Mouse (Mus musculus): ENCODE results near the gene Olfm4. TPM values are rescaled to one million over a fixed set of nuclear protein-coding genes. Genes with fewer than 3 reads are reported as not detected.

Gene Olfm4
- polyA plus RNA-seq (2012; rRNA removed), result 0.03 TPM in 1 of 2 replicates, not detected in the other

DNA sequence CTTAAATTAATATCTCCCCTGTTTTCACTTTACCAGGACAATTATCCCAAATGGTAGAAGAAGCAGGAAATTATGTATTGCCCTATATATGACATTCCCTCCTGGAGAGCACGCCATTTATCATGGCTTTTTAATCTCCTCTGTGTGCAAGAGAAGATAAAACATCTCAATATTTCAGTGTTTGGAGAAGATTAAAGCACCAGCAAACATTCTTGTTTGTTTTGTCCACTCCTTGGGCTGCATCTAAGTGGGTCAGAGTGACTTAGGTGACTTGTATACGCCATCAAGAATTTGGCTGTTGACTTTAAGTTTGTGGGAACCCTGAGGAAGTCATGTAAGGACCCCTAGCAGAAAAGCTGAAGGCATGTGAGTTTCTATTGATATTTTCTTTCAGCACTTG is at the start of gene Olfm4:
Gene Olfm4 (plus strand): TSS at position 301 of the 400 bp plus-strand sequence.
- Histone ChIP-seq H3K4me3 (replicated peaks; ENCODE audit: extremely low read depth, low read depth, low read length) (no peak within 1 kb of the TSS), H3K4me1 (ENCODE audit: control insufficient read depth, insufficient read depth, low read length) (no peaks in the 10 kb centered on the region)
- 63% methylated on average over 2 of the region's 2 CpGs for WGBS
- DNase-seq, result no peak
- TF ChIP-seq POLR2A (IDR thresholded peaks at IDR 0.05; ENCODE audit: borderline replicate concordance, extremely low read depth, low read depth, low read length) (no peak), CTCF (IDR thresholded peaks at IDR 0.05; ENCODE audit: insufficient read depth, low read length) (no peak)

DNA sequence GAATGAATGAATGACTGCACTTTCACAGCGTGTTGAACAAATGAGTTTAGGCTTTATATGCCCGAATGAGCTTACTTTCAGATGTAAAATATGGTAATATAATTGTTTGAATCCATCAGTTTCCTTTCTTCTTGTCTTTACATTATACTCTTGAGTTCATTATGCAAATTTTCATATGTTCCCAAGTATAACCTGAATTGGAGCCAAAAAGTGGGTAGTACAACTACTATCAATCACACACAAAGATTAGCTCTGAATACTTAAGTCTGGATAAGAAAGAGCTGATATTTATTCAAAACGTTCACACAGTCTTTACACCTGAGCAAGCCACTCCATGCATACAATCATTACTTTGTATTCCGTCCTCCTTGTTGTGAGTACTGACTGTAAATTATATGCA is 49.5 kb upstream of the Olfm4 start:
- TF ChIP-seq CTCF (IDR thresholded peaks at IDR 0.05; ENCODE audit: insufficient read depth, low read length), result no peak
- no peak for TF ChIP-seq POLR2A (IDR thresholded peaks at IDR 0.05; ENCODE audit: borderline replicate concordance, extremely low read depth, low read depth, low read length)
- Histone ChIP-seq H3K4me3 (replicated peaks; ENCODE audit: extremely low read depth, low read depth, low read length) (no peak overlapping the region), H3K4me1 (ENCODE audit: control insufficient read depth, insufficient read depth, low read length) (no peaks in the 10 kb centered on the region)
- DNase-seq, result no peak
- 51% methylated on average over 4 of the region's 4 CpGs for WGBS

DNA sequence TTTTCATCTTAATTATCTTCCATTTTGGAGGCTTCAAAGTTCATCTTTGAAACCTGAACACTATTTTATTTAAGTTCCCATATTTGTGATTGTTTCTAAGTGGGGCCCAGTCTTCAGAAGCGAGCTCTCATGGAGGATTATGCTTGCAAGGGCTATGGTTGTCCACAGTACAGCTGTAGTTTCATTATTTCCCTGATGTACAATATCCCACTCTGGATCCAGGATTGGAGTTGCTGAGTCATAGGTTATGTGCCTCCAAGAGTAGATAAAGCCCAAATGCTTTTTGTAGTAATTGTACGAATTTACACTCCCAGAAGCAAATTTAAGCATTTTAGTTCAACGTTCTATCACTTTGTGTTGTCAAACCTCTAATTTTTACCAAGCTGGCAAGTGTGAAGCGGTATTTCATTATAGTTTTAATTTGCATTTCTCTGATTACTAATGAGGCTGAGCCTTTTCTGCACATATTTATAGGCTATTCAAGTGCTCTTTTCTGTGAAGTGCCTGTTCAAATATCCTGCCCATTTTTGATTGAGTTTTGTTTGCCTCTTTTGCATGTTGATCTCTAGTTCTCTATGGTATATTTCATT is 46.9 kb upstream of the Olfm4 start:
- TF ChIP-seq CTCF (IDR thresholded peaks at IDR 0.05; ENCODE audit: insufficient read depth, low read length), result no peak
- no peak for DNase-seq
- Histone ChIP-seq H3K4me3 (replicated peaks; ENCODE audit: extremely low read depth, low read depth, low read length) (no peak overlapping the region), H3K4me1 (ENCODE audit: control insufficient read depth, insufficient read depth, low read length) (no peaks in the 10 kb centered on the region)
- WGBS, result 75% methylated on average over 4 of the region's 4 CpGs

DNA sequence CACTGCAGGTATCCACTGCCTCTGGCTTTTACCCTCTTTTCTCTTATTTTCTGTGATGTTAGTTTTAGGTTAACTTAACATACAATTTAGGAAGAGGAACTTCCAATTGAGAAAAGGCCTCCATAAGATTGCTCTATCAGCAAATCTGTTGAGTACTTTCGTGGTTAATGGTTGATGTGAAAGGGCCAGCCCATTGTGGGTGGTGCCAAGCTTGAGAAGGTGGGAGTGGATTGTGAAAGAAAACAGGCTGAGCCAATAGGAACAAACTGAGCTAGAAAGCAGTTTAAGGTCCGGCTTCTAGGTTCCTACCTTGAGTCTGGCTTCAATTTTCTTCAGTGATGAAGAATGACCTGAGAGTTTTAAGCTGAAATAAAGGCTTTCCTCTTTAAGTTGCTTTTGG is 38.0 kb upstream of the Olfm4 start:
- DNase-seq, result no peak
- H3K4me3 ChIP-seq (replicated peaks; ENCODE audit: extremely low read depth, low read depth, low read length), result no peak overlapping the region
- H3K4me1 ChIP-seq (ENCODE audit: control insufficient read depth, insufficient read depth, low read length), result no peaks in the 10 kb centered on the region
- 60% methylated on average over 2 of the region's 2 CpGs for WGBS
- TF ChIP-seq POLR2A (IDR thresholded peaks at IDR 0.05; ENCODE audit: borderline replicate concordance, extremely low read depth, low read depth, low read length), result no peak
- TF ChIP-seq CTCF (IDR thresholded peaks at IDR 0.05; ENCODE audit: insufficient read depth, low read length), result no peak

DNA sequence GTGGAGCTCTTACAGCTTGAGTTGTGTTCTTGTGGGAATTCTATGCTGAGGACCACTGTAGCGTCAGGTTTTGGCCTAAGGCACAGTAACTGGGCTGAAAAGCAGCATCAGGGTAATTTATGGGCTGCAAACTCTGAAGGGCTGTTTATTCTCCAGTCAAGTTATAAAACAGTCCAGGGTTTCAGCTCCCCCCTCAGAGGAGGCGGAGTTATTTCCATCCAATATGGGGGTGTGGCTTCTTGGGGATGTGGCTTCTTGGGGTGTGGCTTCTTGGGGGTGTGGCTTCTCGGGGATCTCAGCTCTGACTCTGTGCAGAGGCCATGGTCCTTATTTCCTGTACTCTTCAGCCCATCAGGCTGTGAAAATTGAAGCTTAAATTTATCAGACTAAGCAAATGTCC is 28.2 kb upstream of the Olfm4 start:
- no peaks in the 10 kb centered on the region for H3K4me1 ChIP-seq (ENCODE audit: control insufficient read depth, insufficient read depth, low read length)
- no peak for DNase-seq
- no peak overlapping the region for H3K4me3 ChIP-seq (replicated peaks; ENCODE audit: extremely low read depth, low read depth, low read length)
- TF ChIP-seq CTCF (IDR thresholded peaks at IDR 0.05; ENCODE audit: insufficient read depth, low read length) (no peak), POLR2A (IDR thresholded peaks at IDR 0.05; ENCODE audit: borderline replicate concordance, extremely low read depth, low read depth, low read length) (no peak)
- 71% methylated on average over 3 of the region's 3 CpGs for WGBS

DNA sequence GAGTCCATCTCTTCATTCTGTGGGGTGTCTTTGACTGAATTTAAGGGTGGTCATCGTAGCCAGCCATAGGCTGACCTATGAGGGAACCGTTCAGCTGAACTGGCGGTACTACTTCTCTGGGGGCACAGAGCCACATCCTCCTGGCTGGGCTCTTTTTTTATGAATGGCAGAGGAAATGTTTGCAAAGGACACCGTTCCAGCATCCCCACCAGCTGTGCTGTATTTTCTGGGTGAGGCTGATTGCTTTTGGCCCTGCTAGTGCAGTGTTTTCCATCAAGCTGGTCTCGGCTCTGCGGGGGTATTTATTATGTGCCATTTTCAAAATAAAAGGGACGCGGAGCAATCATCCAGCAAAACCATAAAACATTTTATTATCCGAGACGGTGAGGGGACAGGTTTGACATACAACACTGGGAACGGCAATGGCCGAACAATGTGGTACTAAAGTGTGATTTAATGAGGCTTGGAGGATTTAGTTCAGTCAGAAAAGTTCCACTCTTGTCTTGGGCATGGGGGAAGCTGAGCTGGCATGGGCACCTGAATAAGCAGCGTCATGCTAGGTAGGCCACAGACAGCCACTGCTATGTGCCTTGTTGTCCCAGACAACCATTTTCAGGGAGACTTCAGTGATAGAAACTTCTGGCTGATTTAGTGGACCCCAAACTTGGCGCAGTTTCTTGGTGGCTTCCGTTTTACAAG is 25.9 kb upstream of the Olfm4 start:
- no peak for DNase-seq
- TF ChIP-seq CTCF (IDR thresholded peaks at IDR 0.05; ENCODE audit: insufficient read depth, low read length) (no peak), POLR2A (IDR thresholded peaks at IDR 0.05; ENCODE audit: borderline replicate concordance, extremely low read depth, low read depth, low read length) (no peak)
- no peaks in the 10 kb centered on the region for H3K4me1 ChIP-seq (ENCODE audit: control insufficient read depth, insufficient read depth, low read length)
- no peak overlapping the region for H3K4me3 ChIP-seq (replicated peaks; ENCODE audit: extremely low read depth, low read depth, low read length)
- WGBS, result 88% methylated on average over 15 of the region's 15 CpGs

DNA sequence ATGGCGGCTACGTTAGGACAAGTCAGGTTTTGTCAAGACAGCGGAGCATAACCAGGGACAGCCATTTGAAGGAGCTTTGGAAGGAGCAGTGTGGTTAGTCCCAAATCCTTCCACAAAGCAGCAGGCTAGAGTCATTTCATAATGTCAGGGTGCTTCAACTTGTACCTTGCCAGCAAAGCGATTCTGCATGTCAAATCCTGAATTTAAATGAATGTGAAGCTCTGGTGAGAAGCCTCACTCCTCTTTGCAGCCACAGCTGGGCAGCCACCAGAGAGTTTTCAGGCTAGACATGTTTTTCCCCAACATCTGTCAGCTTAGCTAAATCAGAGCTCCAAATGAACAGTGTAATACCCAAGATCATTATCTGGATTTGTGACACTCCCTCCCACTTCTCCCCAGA is 22.7 kb upstream of the Olfm4 start:
- whole genome bisulfite sequencing, result 66% methylated on average over 4 of the region's 4 CpGs
- DNase-seq, result no peak
- H3K4me3 ChIP-seq (replicated peaks; ENCODE audit: extremely low read depth, low read depth, low read length), result no peak overlapping the region
- no peak for TF ChIP-seq CTCF (IDR thresholded peaks at IDR 0.05; ENCODE audit: insufficient read depth, low read length)
- no peak for TF ChIP-seq POLR2A (IDR thresholded peaks at IDR 0.05; ENCODE audit: borderline replicate concordance, extremely low read depth, low read depth, low read length)
- H3K4me1 ChIP-seq (ENCODE audit: control insufficient read depth, insufficient read depth, low read length), result no peaks in the 10 kb centered on the region

DNA sequence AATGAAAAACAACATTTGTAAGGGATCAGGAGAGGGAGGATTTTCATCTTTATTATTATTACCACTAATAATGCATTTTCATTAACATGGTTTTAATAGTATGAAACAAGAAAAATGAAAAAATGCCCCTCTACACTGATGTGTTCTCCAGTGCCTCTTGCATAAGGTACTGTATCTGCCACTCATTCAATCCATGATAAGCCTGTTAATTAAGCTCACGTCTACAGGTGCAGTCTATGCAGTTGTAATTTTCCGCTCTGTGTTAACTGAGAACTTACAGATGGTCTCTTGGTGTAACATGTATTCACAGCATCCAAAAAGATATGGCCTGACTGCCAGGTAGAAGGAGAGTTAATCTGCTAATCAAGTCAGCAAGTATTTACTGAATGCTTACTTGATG is 22.3 kb upstream of the Olfm4 start:
- no peak for TF ChIP-seq POLR2A (IDR thresholded peaks at IDR 0.05; ENCODE audit: borderline replicate concordance, extremely low read depth, low read depth, low read length)
- no peak for TF ChIP-seq CTCF (IDR thresholded peaks at IDR 0.05; ENCODE audit: insufficient read depth, low read length)
- DNase-seq, result no peak
- WGBS, result 88% methylated on average over 2 of the region's 2 CpGs
- H3K4me1 ChIP-seq (ENCODE audit: control insufficient read depth, insufficient read depth, low read length), result no peaks in the 10 kb centered on the region
- no peak overlapping the region for H3K4me3 ChIP-seq (replicated peaks; ENCODE audit: extremely low read depth, low read depth, low read length)

DNA sequence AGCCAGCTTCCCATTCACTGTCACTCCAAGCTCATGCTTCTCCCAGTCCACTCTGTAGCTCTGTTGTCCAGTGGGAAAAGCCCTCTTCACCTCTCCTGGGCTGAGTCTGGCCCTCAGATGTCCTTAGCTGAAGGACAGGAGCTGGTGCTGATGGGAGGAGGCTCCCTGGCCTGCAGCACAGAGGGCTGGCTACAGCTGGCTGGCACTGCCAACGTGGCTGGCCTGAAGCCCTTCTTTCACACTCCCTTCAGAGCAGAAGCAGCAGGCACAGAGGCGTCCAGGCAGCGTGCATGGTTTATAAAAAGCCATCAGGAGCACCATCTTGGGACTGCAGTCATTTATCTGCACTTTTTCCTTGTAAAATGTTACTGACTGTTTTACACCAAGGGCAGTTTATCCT is 13.7 kb upstream of the Olfm4 start:
- WGBS, result 54% methylated on average over 3 of the region's 3 CpGs
- Histone ChIP-seq H3K4me1 (ENCODE audit: control insufficient read depth, insufficient read depth, low read length) (no peaks in the 10 kb centered on the region), H3K4me3 (replicated peaks; ENCODE audit: extremely low read depth, low read depth, low read length) (no peak overlapping the region)
- no peak for DNase-seq
- TF ChIP-seq CTCF (IDR thresholded peaks at IDR 0.05; ENCODE audit: insufficient read depth, low read length) (no peak), POLR2A (IDR thresholded peaks at IDR 0.05; ENCODE audit: borderline replicate concordance, extremely low read depth, low read depth, low read length) (no peak)

Measured in lung, adult 2 months (tissue).